Mouse (Mus musculus) CH12F3 (cell line): ENCODE measurements around the gene Tedc2.

Source experiments
- in situ Hi-C: fragments of 300-500 bp; cut with MboI; formaldehyde crosslinking; loops from 2 replicates; pipeline ENCODE4 v1.14.3; 2020; ENCODE audit warnings: low sequenced_read_pairs

Tedc2 gene

DNA sequence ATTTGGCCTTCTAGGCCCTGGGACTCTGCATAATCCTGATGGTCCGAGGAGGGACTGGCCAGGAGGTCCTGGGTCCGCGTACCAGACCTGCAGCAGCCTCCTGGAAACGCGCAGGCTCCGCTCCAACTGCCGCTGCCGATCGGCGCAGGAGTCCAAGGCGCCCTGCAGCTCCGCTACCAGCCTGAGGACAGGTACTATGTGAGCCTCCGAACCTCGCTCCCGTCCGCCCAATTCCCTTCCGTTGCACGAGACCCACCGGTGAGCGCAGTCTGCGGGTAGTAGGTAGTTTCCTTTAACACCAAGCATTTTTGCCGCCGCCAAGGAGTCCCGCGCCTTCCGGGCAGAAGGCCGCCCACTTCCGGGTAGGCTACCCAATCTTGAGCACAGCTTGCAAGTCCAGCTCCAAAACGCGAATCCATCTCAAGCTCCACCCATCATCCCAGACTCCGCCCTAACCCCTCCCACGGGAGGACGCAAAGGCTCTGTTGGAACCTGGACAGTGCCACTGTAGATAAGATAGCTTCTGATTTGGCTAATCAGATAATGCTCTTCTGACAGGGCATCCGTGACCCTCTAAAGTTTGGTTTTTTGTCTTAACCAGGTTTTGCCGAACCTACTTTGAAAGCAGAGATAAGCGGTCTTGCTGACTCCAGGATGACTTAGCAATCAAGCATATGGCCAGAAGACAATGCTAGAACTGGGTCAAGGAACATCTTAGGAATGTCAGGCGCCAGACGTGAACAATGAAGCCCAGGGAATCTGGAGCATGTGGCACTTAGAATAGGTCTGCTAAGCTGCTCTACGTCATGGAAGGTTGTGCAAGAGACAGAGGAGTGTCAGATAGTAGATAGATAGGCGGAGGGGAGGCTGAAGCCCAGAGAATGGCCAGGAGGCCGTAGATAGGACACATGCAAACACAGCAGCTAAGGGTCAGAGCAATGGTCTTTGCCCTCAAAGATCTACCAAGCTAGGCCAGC, at the start of gene Tedc2:
Gene Tedc2, minus strand, starts transcription at position 417 of the 977 bp plus-strand sequence.
- in situ Hi-C loops, result no loop called here

GRCm38 (mm10) chr17:24267133-24267532, 46.5 kb upstream of the Tedc2 start:
- in situ Hi-C loops, result no loop called here

DNA sequence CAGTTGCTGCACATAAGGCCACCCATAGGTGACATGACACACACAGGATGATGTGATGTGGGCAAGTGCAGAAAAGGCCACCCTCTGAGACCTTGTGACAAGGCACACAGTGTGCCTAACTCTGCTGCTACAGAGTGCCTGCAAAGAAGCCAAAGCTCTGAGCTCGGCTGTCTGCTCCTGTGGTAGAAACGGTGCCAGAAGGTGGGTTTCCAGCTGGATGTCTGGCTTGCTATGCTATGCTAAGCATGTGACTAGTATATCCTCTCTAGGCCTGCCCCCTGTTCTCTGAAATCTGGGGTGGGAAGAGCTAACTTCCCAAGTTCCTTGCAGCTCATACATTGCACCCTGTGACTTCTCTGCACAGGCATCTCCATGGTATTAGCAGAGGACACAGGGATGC, 44.1 kb upstream of the Tedc2 start:
- in situ Hi-C loops, result no loop called here

DNA sequence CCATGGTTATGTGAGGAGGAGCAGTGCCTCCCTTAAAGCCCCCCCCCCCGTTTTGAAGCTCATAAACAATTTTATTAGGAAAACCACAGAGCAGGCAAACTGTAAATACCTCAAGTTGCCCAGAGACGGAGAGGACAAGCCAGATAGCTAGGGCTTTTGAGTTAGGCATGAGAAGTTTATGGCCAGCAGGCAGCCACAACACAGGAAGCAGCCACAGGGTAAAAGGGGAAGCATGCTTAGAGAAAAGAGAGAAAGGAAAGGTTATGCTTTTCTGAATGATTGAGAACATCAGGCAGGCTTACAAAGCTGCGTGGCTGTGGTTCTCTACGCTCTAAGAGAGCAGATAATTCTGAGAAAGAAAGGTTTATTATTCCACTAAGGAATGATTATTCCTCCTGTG, 39.9 kb upstream of the Tedc2 start:
- in situ Hi-C loops, result no loop called here

DNA sequence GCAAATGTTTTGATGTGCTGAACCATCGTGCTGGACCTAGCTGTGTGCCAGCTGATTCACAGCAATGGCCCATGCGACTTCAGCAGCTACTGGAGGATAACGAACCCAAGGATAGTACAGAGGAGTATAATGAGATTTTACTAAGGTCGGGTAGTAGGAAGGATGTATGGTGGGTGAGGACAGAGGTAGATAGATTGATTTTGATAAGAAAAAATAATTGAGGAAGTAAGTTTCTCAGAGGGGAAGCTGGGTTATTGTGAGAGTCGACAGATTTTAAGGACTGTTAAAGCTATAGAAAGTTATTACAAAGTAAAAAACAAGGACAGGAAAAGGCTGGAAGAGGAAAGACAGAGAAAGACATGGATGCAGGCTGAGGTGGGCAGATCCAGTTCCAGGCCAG, 39.1 kb upstream of the Tedc2 start:
- in situ Hi-C loops, result no loop called here

DNA sequence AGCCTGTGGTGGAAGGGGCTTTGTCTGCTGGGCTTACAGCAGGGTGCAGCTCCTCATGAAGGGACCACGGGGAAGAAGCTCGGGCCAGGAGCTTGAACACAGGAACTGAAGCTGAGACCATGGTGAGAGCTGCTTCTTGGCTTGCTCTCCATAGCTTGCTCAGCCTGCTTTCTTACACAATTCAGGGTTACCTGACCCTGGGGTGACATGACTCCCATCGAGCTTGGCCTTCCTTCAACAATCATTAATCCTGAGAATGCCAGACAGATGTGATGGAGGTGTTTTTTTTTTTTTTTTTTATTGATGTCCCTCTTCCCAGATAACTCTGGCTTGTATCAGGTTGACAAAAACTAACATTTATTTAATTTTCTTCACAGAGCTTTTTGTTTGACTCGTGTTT, 38.3 kb upstream of the Tedc2 start:
- in situ Hi-C loops, result no loop called here

DNA sequence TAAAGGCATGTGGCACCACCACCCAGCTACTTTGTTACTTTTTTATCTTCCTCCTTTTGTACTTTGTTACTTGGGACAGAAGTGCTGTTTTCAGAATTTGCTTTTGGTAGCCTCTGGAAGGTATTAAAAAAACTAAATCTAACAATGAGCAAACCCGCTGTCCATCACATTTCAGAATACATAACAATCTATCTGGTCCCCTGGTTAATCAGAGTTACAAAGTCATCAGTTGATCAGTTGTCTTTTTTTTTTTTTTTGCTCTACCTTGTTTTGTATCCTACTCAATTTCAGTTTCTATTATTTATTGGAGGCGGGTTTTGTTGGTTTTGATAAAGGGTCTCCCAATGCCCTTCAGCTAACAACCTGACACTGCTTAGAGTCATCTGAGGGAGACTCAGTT, 31.7 kb upstream of the Tedc2 start:
- in situ Hi-C loops, result no loop called here

GRCm38 (mm10) chr17:24251320-24252069, 30.8 kb upstream of the Tedc2 start, which contains the start of gene Ccnf:
Ccnf (minus strand) TSS chr17:24251484.
- in situ Hi-C loops, result no loop called here

- in situ Hi-C loops, result no loop called here
Measured at GRCm38 (mm10) chr17:24250988-24251319, 30.3 kb upstream of the Tedc2 start.

- in situ Hi-C loops, result no loop called here
Measured at GRCm38 (mm10) chr17:24248641-24249040, 28.0 kb upstream of the Tedc2 start.

DNA sequence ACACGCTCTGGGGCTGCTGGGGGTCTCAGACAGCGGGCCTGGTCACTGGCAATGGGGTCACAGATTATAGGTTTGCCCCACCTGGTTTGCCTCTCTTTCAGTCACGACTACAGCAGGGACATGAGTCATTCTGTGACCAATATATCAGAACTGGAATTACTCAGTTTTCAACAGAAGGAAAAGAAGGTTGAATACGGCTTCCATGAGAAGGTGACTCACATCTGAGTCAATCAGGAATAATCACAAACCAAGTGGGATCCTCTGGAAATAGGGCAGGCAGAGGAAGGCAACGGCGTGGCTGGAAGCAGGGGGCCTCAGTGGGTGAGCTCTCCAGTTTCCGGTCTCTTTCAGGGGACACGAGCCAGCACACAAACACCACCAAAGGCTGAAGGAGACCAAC, 23.4 kb upstream of the Tedc2 start:
- in situ Hi-C loops, result no loop called here

DNA sequence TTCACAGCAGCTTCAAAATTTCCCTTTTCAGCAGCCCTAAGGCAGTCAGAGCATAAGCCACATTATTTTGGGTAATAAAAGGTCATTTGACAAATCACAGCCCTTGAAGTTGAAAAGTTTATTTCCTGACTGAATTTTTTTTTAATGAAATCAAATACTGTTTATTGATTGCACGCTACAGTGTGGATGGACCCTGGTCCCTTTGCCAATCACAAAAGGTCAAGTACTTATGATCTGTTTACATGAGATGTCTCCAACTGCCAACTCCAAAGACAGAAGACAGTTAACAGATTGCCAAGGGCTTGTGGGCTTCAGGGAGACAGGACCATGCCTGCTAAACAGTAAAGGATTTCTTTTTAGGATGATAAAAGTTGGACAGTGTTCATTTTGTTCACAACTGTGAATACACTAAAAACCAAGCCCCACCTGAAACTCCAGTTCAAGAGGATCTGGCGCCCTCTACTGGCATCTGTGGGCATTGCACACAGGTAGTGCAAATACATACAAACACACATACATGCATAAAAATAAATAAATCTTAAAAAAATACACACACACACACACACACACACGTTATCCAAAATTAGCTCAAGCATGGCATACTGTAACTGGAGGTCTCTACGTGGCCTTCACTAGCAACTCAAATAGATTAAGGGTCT, 22.8 kb upstream of the Tedc2 start:
- in situ Hi-C loops, result no loop called here

GRCm38 (mm10) chr17:24236921-24237320, 16.3 kb upstream of the Tedc2 start:
- in situ Hi-C loops, result no loop called here

DNA sequence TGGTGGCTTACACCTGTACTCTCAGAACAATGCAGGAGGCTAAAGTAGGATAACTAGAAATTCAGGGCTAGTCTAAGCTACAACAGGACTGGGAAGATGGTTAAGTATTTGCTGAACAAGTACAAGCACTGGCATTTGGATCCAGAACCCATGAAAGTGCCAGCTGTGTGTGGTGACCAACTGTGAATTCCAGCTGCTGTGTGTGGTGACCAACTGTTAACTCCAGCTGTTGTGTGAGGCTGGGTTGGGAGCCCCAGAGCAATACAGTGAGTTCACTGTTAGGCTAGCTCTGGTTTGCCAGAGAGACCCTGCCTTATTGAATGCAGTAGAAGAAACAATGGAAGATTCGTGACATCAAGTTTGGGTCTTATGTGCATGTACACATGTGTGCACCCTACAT, 15.8 kb upstream of the Tedc2 start:
- in situ Hi-C loops, result no loop called here

- in situ Hi-C loops, result no loop called here
Measured at GRCm38 (mm10) chr17:24227941-24228340, 7.3 kb upstream of the Tedc2 start.

- in situ Hi-C loops, result no loop called here
Measured at GRCm38 (mm10) chr17:24226721-24227120, 6.1 kb upstream of the Tedc2 start.

DNA sequence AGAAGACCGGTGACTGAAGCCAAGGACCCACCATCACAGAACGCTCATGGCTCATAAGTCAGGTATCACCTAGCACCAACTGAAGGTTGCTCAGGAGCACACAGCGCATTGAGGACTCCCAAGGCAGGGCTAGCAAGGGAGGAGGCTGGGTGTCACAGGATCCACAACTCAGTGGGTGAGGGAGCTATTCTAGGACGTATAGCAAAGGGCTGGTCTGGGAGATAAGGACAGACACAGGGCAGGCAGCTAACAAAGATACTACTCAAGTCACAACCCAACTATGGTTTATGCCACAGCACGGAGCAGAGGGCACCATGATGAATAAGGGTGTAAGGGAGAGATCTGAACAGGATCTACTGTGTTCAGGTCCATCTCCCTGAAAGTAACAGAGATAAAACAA, 5.2 kb upstream of the Tedc2 start:
- in situ Hi-C loops, result no loop called here

- in situ Hi-C loops, result no loop called here
Measured at GRCm38 (mm10) chr17:24224741-24225140, 4.1 kb upstream of the Tedc2 start.

DNA sequence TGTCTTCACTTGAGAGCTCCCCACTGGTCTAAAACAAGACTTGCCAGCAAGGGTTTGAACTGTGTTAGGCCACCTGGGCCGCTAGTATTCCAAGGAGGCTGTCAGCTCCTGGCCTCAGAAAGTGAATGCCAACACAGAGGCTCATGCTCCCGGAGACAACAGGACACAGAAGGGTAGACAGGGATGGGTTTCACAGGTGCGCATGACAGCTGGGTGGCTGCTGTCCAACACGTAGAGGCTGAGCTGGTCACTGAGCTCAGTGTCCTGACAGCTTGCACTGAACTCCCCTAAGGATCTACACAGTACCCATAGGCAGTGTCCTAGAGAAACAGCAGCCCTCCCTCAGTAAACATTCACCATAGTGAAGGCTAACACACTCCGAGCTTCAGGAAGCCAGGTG, 2.9 kb upstream of the Tedc2 start:
- in situ Hi-C loops, result no loop called here

DNA sequence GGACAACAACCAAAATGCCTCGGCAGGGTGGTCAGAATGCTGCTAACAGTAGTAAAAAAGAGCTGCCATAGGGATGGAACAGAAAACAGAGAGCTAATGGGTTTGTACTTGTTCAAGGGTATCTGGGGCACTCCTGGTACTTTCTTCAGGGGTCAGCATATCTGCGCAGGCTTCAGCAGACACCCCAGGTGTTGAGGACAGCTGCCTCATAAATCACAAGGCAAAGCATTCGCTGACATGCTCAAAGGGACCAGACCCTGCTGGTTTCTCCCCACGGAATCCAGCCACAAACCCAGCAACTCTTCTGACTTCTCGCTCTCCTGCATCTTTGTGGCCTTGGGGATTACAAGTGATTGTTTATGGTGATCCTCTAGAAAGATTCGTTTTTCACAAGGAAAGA, 2.0 kb upstream of the Tedc2 start:
- in situ Hi-C loops, result no loop called here

GRCm38 (mm10) chr17:24216836-24217235, 3.8 kb downstream of the Tedc2 start:
- in situ Hi-C loops, result no loop called here

DNA sequence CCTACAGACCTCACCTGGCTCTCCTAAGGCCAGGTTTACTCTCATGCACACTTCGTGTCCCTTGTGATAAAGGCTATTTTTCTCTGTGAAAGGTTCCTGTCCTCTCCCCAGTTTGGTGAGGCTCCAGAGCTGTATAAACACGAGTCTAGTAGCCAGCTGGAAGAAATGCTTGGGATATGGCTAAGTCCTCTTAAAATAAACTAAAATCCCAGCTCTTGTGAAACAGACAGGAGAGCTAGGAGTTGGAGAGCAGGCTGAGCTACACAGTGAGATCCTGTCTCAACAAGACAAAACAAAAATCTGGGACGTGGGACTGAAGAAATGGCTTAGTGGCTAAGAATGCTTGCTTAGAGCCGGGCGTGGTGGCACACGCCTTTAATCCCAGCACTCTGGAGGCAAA, 7.5 kb downstream of the Tedc2 start:
- in situ Hi-C loops, result no loop called here
